Mouse (Mus musculus): ENCODE measurements at regions not wholly inside any gene's neighbourhood (a gene's known extent, or its start where the extent isn't known, plus 50 kb on each side); places are given as distances from the start of the nearest gene placed in this dataset.

GRCm38 (mm10) chr19:54177491-54177890, 133.5 kb downstream of the Adra2a start:
- TF ChIP-seq CTCF (IDR thresholded peaks at IDR 0.05; ENCODE audit: low read depth, low read length), result no peak
- no peak for TF ChIP-seq POLR2A (IDR thresholded peaks at IDR 0.05; ENCODE audit: extremely low read depth, insufficient read depth, low read length)

Data from liver, adult 2 months (tissue).